Mouse (Mus musculus) cerebral cortex, adult 2 months (tissue): ENCODE measurements around the gene Amigo2.

Experiments used
- WGBS: fragments of 180-500 bp; shearing (Covaris S2); methylation state at CpG from one replicate; pipeline ENCODE4 v1.1.7; 2018; 5-methylcytosine and 5-hydroxymethylcytosine counted together

The Amigo2 gene

DNA sequence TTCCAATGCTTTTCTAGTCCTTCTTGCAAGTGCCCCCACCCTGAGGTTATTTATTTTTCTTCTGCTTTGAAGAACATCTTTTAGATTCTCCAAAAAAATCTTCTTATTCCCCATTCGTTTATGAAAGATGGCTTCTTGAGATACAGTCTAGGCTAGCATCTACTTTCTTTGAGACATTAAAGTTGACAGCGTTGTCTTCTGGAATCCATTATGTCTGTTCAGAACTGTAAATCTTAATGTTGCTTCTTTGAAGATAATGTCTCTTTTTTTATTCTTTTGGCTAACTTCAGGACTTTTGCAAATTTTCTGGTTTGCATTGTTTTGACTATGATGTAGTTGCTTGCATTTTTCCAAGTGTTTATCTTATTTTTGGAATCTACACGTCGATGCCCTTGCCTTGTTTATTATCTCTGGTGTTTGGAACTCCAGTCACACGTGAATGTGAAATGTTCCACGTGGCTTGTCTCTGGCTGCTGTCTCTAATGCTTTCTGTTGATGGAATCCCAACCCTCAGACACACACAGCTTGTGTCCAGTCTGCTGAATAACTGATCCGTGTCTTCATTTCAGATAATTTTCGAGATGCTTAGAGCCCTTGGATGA lies 20.1 kb upstream of the Amigo2 start:
- 67% methylated on average over 8 of the region's 8 CpGs for WGBS

DNA sequence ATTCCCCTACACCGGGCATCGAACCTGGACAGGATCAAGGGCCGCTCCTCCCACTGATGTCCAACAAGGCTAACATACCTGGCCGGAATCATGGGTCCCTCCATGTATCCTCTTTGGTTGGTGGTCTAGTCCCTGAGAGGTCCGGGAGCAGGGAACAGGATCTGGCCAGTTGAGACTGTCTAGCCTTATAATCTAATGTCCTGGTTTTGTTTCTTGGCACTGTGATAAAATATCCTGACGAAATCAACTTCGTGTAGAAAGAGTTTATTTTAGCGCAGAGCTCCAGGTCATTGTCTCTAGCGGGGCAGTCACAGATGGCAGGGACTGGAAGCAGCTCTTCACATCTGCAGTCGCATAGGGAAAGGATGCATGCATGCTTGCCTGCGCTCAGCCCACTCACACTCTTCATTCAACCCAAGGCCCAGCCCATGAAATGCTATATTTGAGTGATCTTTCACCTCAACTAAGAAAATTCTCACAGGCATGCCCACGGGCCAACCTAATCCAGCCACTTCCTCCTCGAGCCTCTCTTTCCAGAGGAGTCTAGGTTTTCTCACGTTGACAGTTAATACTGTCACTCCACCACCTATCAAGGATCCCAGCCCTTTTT lies 19.3 kb upstream of the Amigo2 start:
- 78% methylated on average over 14 of the region's 14 CpGs for WGBS

DNA sequence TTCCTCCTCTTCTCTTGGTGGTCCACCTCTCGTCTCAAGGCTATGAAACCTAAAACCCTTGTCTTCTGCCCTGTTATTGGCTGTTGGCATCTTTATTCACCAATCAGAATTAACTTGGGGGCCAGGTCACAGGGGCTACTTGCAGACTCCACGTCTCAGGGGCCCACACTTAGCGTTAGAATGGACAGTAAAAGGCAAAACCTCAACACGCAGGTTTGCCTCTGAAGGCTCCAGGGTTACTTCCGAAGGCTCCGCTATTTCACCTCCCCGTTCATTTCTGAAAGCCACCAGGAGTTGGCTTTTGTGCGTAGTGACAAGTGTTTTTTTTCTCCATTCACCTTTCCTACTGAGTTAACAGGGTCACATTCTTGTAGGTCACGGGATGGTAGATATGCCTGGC lies 15.2 kb upstream of the Amigo2 start:
- WGBS = 90% methylated on average over 9 of the region's 9 CpGs

DNA sequence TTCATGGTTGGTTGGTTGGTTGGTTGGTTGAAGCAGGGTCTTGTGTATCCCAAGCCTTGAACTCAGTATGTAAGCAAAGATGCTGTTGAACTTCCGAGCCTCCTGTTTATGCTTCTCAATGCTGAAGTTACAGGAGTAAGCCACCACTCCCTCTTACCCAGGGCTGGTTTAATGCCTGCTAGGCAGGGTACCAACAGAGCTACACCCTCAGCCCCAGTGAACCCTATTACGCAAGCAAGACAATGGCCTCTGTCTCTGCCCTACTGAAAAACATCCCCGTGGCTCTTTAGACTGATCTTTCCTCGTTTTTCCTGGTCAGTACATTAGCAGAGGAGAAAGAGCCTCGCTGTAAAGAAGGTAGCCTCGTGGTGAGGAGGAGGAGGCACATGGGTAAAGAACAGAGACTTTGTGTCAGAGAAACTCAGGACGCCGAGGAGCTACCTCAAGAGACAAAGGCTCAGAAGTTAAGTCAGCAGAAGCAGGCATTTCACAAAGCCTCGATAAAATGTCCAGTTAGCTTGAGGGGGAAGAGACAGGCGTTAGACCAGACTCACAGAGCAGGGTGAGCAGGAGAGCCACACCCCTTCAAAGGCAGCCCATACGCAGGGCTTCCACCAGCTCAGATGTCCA lies 13.0 kb upstream of the Amigo2 start:
- WGBS = 75% methylated on average over 11 of the region's 11 CpGs

DNA sequence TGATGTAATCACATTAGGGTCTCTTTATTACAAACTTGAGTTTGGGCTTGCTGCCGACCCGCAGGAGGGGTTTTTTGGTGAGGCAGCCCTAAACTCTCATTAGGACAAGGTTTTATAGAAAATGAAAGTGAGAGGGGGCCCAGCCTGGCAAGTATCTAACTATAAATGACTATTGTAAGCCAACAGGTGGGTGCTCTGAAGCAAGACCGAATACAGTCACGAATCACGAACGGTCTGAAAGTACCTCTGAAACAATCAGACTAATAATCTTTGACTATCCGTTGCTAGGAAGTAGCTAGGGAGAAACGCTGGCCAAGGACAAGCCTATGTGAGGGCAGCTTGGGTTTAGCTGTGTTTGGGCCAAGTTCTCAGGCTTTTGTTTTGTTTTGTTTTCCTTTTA lies 12.2 kb upstream of the Amigo2 start:
- 57% methylated on average over 8 of the region's 8 CpGs for WGBS

DNA sequence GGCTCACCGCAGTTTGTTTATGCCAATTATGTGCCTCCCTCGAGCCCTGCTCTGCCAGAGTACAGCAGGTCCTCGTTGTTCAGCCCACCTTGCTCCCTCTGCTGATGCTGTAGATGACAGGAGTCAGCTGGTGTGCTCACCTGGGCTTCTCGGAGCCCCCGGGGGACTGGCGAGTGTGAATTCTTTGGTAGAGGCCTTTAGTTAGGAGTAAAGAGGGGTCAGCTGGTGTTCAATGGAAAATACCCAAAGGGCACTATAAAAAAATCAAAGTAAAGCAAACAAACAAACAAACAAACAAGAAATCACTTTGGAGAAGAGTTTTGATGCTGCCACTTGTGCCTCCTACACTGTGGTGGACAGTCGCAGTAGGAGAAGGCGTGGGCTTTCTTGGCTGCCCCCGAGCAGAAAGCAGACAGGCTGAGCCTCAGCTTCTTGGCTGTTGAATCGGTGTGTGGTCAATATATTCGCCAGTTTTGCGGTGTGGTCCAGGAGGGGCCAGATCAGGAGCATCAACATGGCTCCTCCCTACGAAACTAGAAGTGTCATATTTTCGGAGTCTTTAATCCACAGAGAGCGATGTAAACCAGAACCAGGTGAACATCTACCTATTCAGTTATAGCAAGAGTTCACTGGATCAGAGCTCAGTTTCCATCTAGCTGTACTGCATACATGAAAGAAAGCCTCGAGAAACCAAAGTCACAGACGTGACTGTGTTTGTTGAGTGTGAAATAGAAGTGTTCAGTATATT lies 11.6 kb upstream of the Amigo2 start:
- WGBS = 85% methylated on average over 17 of the region's 17 CpGs

- 68% methylated on average over 8 of the region's 8 CpGs for WGBS
These were observed 10.2 kb upstream of the Amigo2 start for GRCm38 (mm10) chr15:97257206-97257775.

GRCm38 (mm10) chr15:97256411-97256810 lies 9.3 kb upstream of the Amigo2 start:
- 91% methylated on average over 11 of the region's 11 CpGs for WGBS

- 94% methylated on average over 3 of the region's 3 CpGs for WGBS
These were observed 8.7 kb upstream of the Amigo2 start for GRCm38 (mm10) chr15:97255800-97256199.

DNA sequence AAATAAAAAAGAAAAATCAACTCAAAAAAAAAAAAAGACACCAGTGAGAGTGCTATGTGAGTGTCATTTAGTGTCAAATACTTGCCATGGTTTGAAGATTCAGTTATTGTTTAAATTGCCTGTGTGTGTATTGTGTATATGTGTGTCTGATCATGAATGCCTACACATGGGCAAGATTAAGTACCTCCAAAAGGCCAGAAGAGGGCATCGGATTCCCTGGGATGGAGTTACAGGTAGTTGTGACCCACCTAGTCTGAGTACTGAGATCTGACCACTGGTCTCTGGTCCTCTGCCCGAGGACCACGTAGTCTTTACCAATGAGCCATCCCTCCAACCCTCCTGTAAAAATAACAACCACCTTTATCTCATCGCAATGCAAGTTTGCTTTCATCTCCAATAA lies 7.3 kb upstream of the Amigo2 start:
- WGBS = 96% methylated on average over 4 of the region's 4 CpGs

DNA sequence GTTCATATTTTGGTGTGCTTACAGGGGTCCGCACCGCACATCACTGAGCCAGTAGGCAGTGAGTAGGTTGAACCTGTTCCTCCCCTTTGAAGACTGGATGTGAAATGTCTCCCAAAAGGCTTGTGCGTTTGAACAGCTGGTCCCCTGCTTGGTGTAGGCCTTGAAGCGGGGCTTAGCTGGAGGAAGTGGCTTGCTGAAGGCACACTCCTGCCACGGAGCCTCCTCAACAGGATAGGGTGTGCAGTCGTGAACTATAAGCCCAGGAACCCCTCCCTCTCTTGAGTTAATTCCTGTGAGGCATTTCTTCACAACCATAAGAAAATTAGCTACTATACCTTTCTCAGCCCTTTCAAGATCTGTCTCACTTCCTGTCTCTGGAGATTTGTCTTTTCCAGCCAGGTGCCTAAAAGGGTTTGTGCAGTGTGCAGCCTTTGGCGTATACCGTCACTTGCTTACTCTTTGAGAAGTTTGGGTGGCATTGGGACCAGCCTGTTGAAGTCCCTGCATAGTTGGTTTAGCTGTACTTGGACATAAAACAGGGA lies 5.5 kb upstream of the Amigo2 start:
- 81% methylated on average over 8 of the region's 8 CpGs for WGBS

DNA sequence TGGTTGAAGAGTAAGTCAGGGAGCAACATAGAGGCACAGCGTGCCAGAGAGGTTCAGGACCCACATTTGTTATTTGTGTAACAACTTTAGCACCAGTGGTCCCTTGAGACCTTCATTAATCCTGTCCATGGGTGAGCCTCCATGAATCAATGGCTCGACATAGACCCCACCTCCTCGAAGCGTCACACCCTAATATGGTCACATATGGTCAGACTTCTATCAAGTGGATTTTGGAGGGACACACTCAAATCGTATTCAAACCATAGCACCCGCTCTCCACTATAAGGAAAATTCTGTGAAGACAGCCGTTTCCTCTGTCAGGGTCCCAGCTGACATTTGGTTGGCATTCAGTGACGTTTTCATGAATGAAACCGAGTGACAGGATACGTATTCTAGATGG lies 2.2 kb upstream of the Amigo2 start:
- 94% methylated on average over 10 of the region's 10 CpGs for WGBS

GRCm38 (mm10) chr15:97248296-97248695 lies 1.2 kb upstream of the Amigo2 start:
- WGBS = 30% methylated on average over 8 of the region's 8 CpGs

GRCm38 (mm10) chr15:97247791-97248161 lies 689 bp upstream of the Amigo2 start:
- WGBS = 3% methylated on average over 14 of the region's 14 CpGs

- WGBS = 26% methylated on average over 14 of the region's 14 CpGs
These were observed 831 bp downstream of the Amigo2 start for GRCm38 (mm10) chr15:97246256-97246655.

GRCm38 (mm10) chr15:97245392-97245791 lies 1.7 kb downstream of the Amigo2 start:
- WGBS = 84% methylated on average over 18 of the region's 18 CpGs

- WGBS = 62% methylated on average over 9 of the region's 9 CpGs
These were observed 10.1 kb downstream of the Amigo2 start for GRCm38 (mm10) chr15:97236943-97237342.

DNA sequence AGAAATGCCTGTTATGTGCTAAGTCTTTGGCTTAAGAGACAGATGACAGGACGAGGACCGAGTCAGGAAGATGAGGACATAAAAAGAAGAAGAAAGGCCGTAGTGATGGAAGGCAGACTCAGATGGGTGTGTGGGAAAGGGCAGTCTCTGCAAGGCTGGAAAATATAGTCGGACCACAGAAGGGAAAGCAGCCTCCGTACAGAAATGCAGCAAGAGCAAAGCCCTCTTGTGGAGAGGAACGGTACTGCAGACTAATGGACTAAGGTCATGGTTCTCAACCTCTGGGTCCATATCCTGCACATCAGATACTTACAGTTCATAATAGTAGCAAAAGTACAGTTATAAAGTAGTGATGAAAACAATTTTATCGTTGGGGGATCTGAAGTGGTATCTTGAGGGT lies 11.9 kb downstream of the Amigo2 start:
- WGBS = 21% methylated on average over 7 of the region's 7 CpGs

DNA sequence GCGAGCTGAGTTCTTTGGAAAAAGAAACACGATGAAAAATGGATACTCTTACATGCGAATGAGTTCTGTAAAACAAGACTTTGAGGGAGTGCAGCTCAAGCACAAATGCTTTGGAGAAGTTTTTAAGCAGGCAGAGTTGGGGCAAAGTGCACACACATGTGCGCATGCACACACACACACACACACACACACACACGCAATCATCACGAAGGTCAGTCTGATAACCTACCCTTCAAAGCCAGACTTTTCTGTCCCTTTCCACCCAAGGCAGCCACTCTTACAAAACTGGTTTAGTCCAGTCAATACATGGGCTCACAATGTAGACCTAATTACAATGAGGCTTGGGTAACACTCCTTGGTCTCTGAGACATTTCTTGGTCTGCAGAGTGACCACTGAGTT lies 13.0 kb downstream of the Amigo2 start:
- 89% methylated on average over 6 of the region's 6 CpGs for WGBS

- 91% methylated on average over 11 of the region's 11 CpGs for WGBS
These were observed 17.5 kb downstream of the Amigo2 start for GRCm38 (mm10) chr15:97229494-97230077.

DNA sequence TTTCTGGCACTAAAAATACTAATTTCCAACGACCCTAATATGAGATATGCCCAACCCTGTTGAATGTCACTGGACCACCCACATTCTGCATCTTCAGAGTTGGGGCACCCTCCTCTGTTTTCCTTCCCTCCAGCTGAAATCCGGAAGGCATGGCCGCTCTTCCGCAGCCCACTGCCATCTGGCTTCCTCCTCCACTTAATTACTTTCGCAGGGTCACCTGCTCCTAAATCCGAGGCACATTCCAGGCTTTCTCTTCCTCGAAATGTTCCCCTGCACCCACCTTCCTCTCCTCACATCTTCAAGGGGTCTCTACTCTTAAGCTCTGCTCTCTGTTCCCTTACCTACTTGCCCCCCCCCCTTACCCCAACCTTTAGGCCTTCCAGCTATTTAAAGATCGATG lies 23.1 kb downstream of the Amigo2 start:
- WGBS = 85% methylated on average over 8 of the region's 8 CpGs

- WGBS = 94% methylated on average over 10 of the region's 10 CpGs
These were observed 23.7 kb downstream of the Amigo2 start for GRCm38 (mm10) chr15:97223431-97223830.
